Mouse (Mus musculus): ENCODE measurements around the gene AL732309.1. TPM values are rescaled to one million over a fixed set of nuclear protein-coding genes. Genes with fewer than 3 reads are reported as not detected.

The AL732309.1 gene
- polyA plus RNA-seq, 1 experiment, result 12.5 TPM

- WGBS, result 4% methylated on average over 6 of the region's 6 CpGs
- Histone ChIP-seq H3K4me1 (ENCODE audit: control insufficient read depth, insufficient read depth, low read length) (peaks cover 35% of the 10 kb centered on the region), H3K27me3 (ENCODE audit: control insufficient read depth, insufficient read depth, low read length) (no peaks in the 10 kb centered on the region), H3K27ac (ENCODE audit: insufficient read depth, low read length) (peak overlapping the region; percentile 96), H3K4me3 (replicated peaks; ENCODE audit: insufficient read depth, low read depth, low read length) (peak overlapping the region; percentile 91)
- peak; percentile 97 to 99 for DNase-seq
- TF ChIP-seq POLR2A (IDR thresholded peaks at IDR 0.05; ENCODE audit: borderline replicate concordance, insufficient read depth, low read length) (peak; percentile 34; the same call in 1 of the 2 replicates), CTCF (IDR thresholded peaks at IDR 0.05; ENCODE audit: borderline replicate concordance, insufficient read depth, low read depth, low read length) (no peak)
Measured at GRCm38 (mm10) chr2:25265897-25266656, 19.4 kb upstream of the AL732309.1 start.

- H3K27me3 ChIP-seq (ENCODE audit: control insufficient read depth, insufficient read depth, low read length), result no peaks in the 10 kb centered on the region
- peak overlapping the region; percentile 91 for H3K4me3 ChIP-seq (replicated peaks; ENCODE audit: insufficient read depth, low read depth, low read length)
- H3K27ac ChIP-seq (ENCODE audit: insufficient read depth, low read length), result peak overlapping the region; percentile 96
- WGBS, result 0% methylated on average over 3 of the region's 3 CpGs
- peaks cover 29% of the 10 kb centered on the region for H3K4me1 ChIP-seq (ENCODE audit: control insufficient read depth, insufficient read depth, low read length)
- no peak; the same call in 1 of the 2 replicates for TF ChIP-seq CTCF (IDR thresholded peaks at IDR 0.05; ENCODE audit: borderline replicate concordance, insufficient read depth, low read depth, low read length)
- peak; percentile 48; the same call in 1 of the 2 replicates for TF ChIP-seq POLR2A (IDR thresholded peaks at IDR 0.05; ENCODE audit: borderline replicate concordance, insufficient read depth, low read length)
- DNase-seq, result peak; percentile 89 to 95
Measured at GRCm38 (mm10) chr2:25264851-25265250, 18.2 kb upstream of the AL732309.1 start.

GRCm38 (mm10) chr2:25264286-25264660, 17.6 kb upstream of the AL732309.1 start:
- no peaks in the 10 kb centered on the region for H3K27me3 ChIP-seq (ENCODE audit: control insufficient read depth, insufficient read depth, low read length)
- TF ChIP-seq POLR2A (IDR thresholded peaks at IDR 0.05; ENCODE audit: borderline replicate concordance, insufficient read depth, low read length) (no peak), CTCF (IDR thresholded peaks at IDR 0.05; ENCODE audit: borderline replicate concordance, insufficient read depth, low read depth, low read length) (no peak)
- 8% methylated on average over 5 of the region's 5 CpGs for WGBS
- peak overlapping the region; percentile 96 for H3K27ac ChIP-seq (ENCODE audit: insufficient read depth, low read length)
- peak overlapping the region; percentile 91 for H3K4me3 ChIP-seq (replicated peaks; ENCODE audit: insufficient read depth, low read depth, low read length)
- peaks cover 27% of the 10 kb centered on the region for H3K4me1 ChIP-seq (ENCODE audit: control insufficient read depth, insufficient read depth, low read length)
- no peak for DNase-seq

GRCm38 (mm10) chr2:25263623-25264285, 17.1 kb upstream of the AL732309.1 start:
- DNase-seq, result no peak
- TF ChIP-seq CTCF (IDR thresholded peaks at IDR 0.05; ENCODE audit: borderline replicate concordance, insufficient read depth, low read depth, low read length) (no peak), POLR2A (IDR thresholded peaks at IDR 0.05; ENCODE audit: borderline replicate concordance, insufficient read depth, low read length) (no peak)
- peak overlapping the region; percentile 96 for H3K27ac ChIP-seq (ENCODE audit: insufficient read depth, low read length)
- peak overlapping the region; percentile 91 for H3K4me3 ChIP-seq (replicated peaks; ENCODE audit: insufficient read depth, low read depth, low read length)
- 2% methylated on average over 12 of the region's 12 CpGs for WGBS
- H3K4me1 ChIP-seq (ENCODE audit: control insufficient read depth, insufficient read depth, low read length), result peaks cover 22% of the 10 kb centered on the region; the same call in 1 of the 2 replicates
- H3K27me3 ChIP-seq (ENCODE audit: control insufficient read depth, insufficient read depth, low read length), result no peaks in the 10 kb centered on the region

DNA sequence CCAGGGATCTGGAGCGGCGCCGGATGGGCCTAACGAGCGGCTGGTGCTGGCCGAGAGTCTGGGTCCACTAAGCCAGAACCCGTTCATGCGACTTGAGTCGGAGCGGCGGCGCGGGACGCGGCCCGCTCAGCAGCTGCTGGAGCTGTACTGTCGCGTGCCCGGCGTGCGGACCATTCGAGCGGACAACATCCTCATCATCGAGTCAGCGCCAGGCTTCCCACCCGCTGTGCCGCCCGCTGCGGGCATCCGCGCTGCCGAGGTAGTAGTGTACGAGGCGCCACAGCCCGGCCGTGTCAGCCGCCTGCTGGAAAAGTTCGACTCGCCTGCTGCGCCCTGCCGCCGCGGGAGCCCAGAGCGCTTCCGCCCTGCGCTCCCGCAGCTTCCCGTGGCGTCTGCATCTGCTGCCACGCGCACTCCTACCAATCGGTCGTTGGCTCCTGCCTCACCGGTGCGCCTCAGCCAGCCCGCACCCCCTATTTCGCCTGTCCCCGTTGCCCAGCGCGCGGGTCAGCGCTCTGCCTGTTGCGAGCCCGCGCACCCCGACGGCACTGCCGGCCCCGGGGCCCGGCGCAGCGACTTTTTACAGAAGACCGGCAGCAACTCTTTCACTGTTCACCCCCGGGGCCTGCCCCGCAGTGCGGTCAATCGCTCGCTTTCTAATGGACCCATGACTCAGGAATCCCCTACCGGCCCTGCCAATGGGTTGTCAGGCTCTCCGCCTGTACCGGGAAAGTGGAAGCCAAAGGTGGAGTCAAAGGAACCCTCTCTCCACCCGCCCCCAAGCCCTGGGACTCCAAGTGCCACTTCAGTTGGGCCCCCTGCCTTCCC, 16.3 kb upstream of the AL732309.1 start:
- H3K27ac ChIP-seq (ENCODE audit: insufficient read depth, low read length), result peak overlapping the region; percentile 96
- H3K4me1 ChIP-seq (ENCODE audit: control insufficient read depth, insufficient read depth, low read length), result peaks cover 14% of the 10 kb centered on the region; the same call in 1 of the 2 replicates
- peak; percentile 86 to 88 for DNase-seq
- TF ChIP-seq POLR2A (IDR thresholded peaks at IDR 0.05; ENCODE audit: borderline replicate concordance, insufficient read depth, low read length) (no peak), CTCF (IDR thresholded peaks at IDR 0.05; ENCODE audit: borderline replicate concordance, insufficient read depth, low read depth, low read length) (no peak)
- WGBS, result 1% methylated on average over 82 of the region's 82 CpGs
- no peaks in the 10 kb centered on the region for H3K27me3 ChIP-seq (ENCODE audit: control insufficient read depth, insufficient read depth, low read length)
- H3K4me3 ChIP-seq (replicated peaks; ENCODE audit: insufficient read depth, low read depth, low read length), result peak overlapping the region; percentile 91

- Histone ChIP-seq H3K4me3 (replicated peaks; ENCODE audit: insufficient read depth, low read depth, low read length) (peak within 1 kb of the TSS; percentile 91), H3K4me1 (ENCODE audit: control insufficient read depth, insufficient read depth, low read length) (peaks cover 8% of the 10 kb centered on the region; the same call in 1 of the 2 replicates), H3K27me3 (ENCODE audit: control insufficient read depth, insufficient read depth, low read length) (no peaks in the 10 kb centered on the region), H3K27ac (ENCODE audit: insufficient read depth, low read length) (peak within 1 kb of the TSS; percentile 96)
- peak; percentile 96 to 99 for DNase-seq
- WGBS, result under 1% methylated on average over 39 of the region's 39 CpGs
- TF ChIP-seq CTCF (IDR thresholded peaks at IDR 0.05; ENCODE audit: borderline replicate concordance, insufficient read depth, low read depth, low read length) (no peak), POLR2A (IDR thresholded peaks at IDR 0.05; ENCODE audit: borderline replicate concordance, insufficient read depth, low read length) (peak; percentile 77)
Measured at GRCm38 (mm10) chr2:25262291-25262767, 15.7 kb upstream of the AL732309.1 start, which contains the start of gene Tprn. Tprn (plus strand) TSS chr2:25262618.

GRCm38 (mm10) chr2:25261870-25262269, 15.2 kb upstream of the AL732309.1 start:
- Histone ChIP-seq H3K27ac (ENCODE audit: insufficient read depth, low read length) (peak overlapping the region; percentile 59), H3K4me1 (ENCODE audit: control insufficient read depth, insufficient read depth, low read length) (peaks cover 3% of the 10 kb centered on the region; the same call in 1 of the 2 replicates), H3K4me3 (replicated peaks; ENCODE audit: insufficient read depth, low read depth, low read length) (peak overlapping the region; percentile 60), H3K27me3 (ENCODE audit: control insufficient read depth, insufficient read depth, low read length) (no peaks in the 10 kb centered on the region)
- no peak for TF ChIP-seq POLR2A (IDR thresholded peaks at IDR 0.05; ENCODE audit: borderline replicate concordance, insufficient read depth, low read length)
- no peak for TF ChIP-seq CTCF (IDR thresholded peaks at IDR 0.05; ENCODE audit: borderline replicate concordance, insufficient read depth, low read depth, low read length)
- WGBS, result 31% methylated on average over 12 of the region's 12 CpGs
- DNase-seq, result peak in 1 of 2 experiments; percentile 39

Measured in cerebellum, adult 2 months (tissue).